Mouse (Mus musculus): ENCODE data around the gene Sec14l5. TPM values are rescaled to one million over a fixed set of nuclear protein-coding genes. Genes with fewer than 3 reads are reported as not detected.
"Not testable (repeated sequence)": the region's sequence is repeated elsewhere in the genome, so short reads cannot be mapped to it uniquely, and the experiment has no call there.

The Sec14l5 gene
- total RNA-seq, 2 experiments from 2014 or later = 0.06 to 0.07 TPM

DNA sequence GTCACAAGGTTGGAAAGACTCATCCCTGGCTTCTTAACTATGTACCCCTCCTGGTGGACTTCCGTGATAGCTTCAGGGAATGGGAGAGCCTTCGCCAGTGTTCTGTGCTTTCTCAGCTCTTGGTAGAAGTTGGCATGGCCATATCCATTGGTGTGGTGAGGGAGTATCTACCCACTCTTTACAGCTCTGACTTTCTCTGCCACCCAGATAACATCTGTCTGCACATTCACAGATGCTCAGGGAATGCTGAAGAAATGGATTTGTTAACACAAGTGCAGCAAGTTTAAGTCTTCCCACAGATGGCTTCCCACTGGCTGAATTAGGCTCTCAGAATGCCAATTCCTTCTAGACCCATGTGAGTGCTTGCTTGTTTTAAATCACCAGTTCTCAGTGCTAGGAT lies 67.2 kb downstream of the Sec14l5 start:
- DNase-seq (ENCODE audit: low spot score in 2 of 2) = no peak

- DNase-seq (ENCODE audit: low spot score in 2 of 2) = no peak
Observed at GRCm38 (mm10) chr16:5216686-5217085, 69.8 kb downstream of the Sec14l5 start.

DNA sequence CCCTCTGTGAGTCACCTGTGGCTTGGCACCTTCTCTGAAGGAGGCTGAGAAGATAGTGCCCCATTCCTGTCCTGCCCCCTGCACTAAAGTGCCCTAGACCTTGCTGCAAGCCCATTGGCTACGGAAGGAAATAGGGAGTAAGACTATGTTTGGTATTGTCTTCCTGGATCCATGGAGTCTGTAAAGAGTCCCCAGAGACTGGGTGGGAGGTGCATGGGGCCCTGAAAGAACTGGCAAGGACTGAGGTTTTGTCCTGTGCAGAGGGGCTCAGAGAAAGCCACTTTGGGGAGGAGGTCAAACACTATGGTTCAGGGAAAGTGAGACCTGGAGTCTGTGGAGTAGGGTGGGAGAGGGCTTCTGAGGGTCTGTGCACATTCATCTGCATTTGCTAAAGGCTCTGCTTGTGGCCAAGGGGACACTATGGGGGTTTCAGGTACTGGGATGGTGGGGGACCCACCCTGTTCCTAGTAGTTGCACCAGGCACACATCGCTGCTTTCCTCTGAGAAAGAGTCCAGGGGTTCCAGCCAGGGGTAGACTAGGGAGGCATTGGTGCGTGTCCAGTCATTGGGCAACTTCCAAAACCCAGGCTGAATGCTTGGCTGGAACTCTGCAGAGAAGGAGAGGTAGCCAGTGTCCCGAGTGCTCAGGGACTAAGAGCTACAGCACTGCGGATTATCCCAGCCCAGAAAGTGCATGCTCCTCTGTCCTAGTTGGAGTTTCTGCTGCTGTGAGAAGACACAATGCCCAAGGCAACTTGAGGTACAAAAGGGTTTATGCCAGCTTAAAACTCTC lies 70.6 kb downstream of the Sec14l5 start:
- DNase-seq (ENCODE audit: low spot score in 2 of 2) = no peak

DNA sequence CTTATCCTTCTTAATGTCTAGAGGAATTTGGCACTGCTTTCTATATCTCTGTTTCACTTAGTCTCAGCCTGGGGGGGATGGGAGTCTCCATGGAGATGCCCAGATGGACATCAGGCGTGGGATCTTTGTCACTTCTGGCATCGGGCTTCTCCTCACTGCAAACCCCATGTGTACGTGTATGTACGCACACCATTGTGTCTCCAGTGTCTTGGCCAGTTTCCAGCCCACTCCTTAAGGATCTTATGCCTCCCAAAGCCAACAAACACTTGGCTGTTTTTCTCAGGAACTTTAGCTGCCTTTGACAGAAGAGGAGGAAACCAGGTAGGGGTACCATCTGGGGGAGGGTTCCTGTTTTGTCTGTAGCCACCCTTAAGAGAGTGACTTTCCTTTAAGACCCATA lies 74.5 kb downstream of the Sec14l5 start:
- no peak for DNase-seq (ENCODE audit: low spot score in 2 of 2)

DNA sequence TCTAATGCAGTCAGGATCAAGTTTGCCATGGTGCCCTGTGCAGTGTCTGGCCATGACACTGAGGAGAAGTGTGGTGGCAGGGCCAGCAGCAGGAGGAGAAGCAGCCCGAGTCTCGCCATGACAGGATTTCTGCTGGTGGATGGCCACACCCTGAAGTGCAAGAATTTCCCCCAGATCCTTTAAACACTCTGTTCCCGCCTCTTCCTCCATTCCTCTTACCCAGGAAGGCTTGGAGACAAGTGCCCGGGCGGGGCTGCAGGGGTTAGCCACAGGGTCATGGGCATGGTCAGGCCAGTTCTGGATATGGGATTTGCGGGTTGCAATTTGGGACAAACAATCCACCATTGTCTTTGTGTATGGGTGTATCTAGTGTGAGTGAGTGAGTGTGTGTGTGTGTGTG lies 75.2 kb downstream of the Sec14l5 start, which contains the start of gene AU021092:
TSS of gene AU021092 (minus strand) at position 160 of the 400 bp plus-strand sequence.
- DNase-seq (ENCODE audit: low spot score in 2 of 2) = no peak

- not testable (repeated sequence) for DNase-seq (ENCODE audit: low spot score in 2 of 2)
Observed at GRCm38 (mm10) chr16:5226534-5226933, 79.6 kb downstream of the Sec14l5 start.

- DNase-seq (ENCODE audit: low spot score in 2 of 2) = not testable (repeated sequence)
Observed at GRCm38 (mm10) chr16:5227501-5227900, 80.6 kb downstream of the Sec14l5 start.

GRCm38 (mm10) chr16:5228103-5228502 lies 81.2 kb downstream of the Sec14l5 start:
- DNase-seq (ENCODE audit: low spot score in 2 of 2) = not testable (repeated sequence)

GRCm38 (mm10) chr16:5232982-5233381 lies 86.1 kb downstream of the Sec14l5 start:
- no peak for DNase-seq (ENCODE audit: low spot score in 2 of 2)

GRCm38 (mm10) chr16:5233418-5234313 lies 86.8 kb downstream of the Sec14l5 start, which contains the start of gene Alg1:
Alg1 (plus strand) TSS chr16:5233621.
- peak; percentile 88 to 93 for DNase-seq (ENCODE audit: low spot score in 2 of 2)

Small RNA genes within 50 kb of the gene (microRNA-seq; reads per million reads assigned to microRNA genes)
- gene Gm23689 (ENCODE audit: borderline number of aligned reads in 2 of 2) = 0 reads per million in 2 experiments
- gene Gm26095 (ENCODE audit: borderline number of aligned reads in 2 of 2) = 0 reads per million in 2 experiments
- 0 reads per million in 2 experiments for gene Mir6364 (ENCODE audit: borderline number of aligned reads in 2 of 2)

Other genes starting within 250 kb of the Sec14l5 start
- 10 to 100 TPM; 46.1 to 62.3 TPM for gene Nudt16l1, start 208.3 kb upstream of the Sec14l5 start, total RNA-seq (2021)
- gene Anks3, start 182.9 kb upstream of the Sec14l5 start, total RNA-seq (2021) = 10 to 100 TPM; 39.3 to 49.8 TPM
- not detected for gene Sept12, start 149.3 kb upstream of the Sec14l5 start, total RNA-seq (2021)
- not detected for gene Smim22, start 139.8 kb upstream of the Sec14l5 start, total RNA-seq (2021)
- 10 to 100 TPM; 20.7 to 28.3 TPM for gene Rogdi, start 133.6 kb upstream of the Sec14l5 start, total RNA-seq (2021)
- gene Glyr1, start 97.2 kb upstream of the Sec14l5 start, total RNA-seq (2021) = 10 to 100 TPM; 88.1 to 99.2 TPM
- gene Ubn1, start 97.1 kb upstream of the Sec14l5 start, total RNA-seq (2021) = 10 to 100 TPM; 30.5 to 37.4 TPM
- 1 to 10 TPM; 2.5 to 6.9 TPM for gene Ppl, start 14.7 kb upstream of the Sec14l5 start, total RNA-seq (2021)
- 10 to 100 TPM; 24.7 to 28.1 TPM for gene Nagpa, start 56.9 kb downstream of the Sec14l5 start, total RNA-seq (2021)
- 10 to 100 TPM; 21.1 to 28.6 TPM for gene AU021092, start 75.2 kb downstream of the Sec14l5 start, total RNA-seq (2021)
- 10 to 100 TPM; 28.8 to 39.4 TPM for gene Alg1, start 86.5 kb downstream of the Sec14l5 start, total RNA-seq (2021)
- gene Eef2kmt, start 108.9 kb downstream of the Sec14l5 start, total RNA-seq (2021) = 10 to 100 TPM; 19.4 to 20.8 TPM

Measured in adrenal gland, adult 18-20 months (tissue).